Mouse (Mus musculus): ENCODE data around the gene Rap1gds1. TPM values are rescaled to one million over a fixed set of nuclear protein-coding genes. Genes with fewer than 3 reads are reported as not detected.
A peak's percentile ranks its signal among the peaks of the same experiment; 100 is the strongest.

Gene Rap1gds1
- total RNA-seq, 4 experiments from 2014 or later, result 24.3 to 28.6 (median 26.1) TPM

- no peak for DNase-seq (ENCODE audit: low spot score)
Observed at GRCm38 (mm10) chr3:139048701-139049622, 26.0 kb downstream of the Rap1gds1 start.

GRCm38 (mm10) chr3:139042433-139042854, 32.6 kb downstream of the Rap1gds1 start:
- peak; percentile 19 for DNase-seq (ENCODE audit: low spot score)

GRCm38 (mm10) chr3:139041921-139042320, 33.1 kb downstream of the Rap1gds1 start:
- no peak for DNase-seq (ENCODE audit: low spot score)

GRCm38 (mm10) chr3:139037030-139037429, 38.0 kb downstream of the Rap1gds1 start:
- no peak for DNase-seq (ENCODE audit: low spot score)

- DNase-seq (ENCODE audit: low spot score), result no peak
Observed at GRCm38 (mm10) chr3:139033179-139033578, 41.8 kb downstream of the Rap1gds1 start.

- no peak for DNase-seq (ENCODE audit: low spot score)
Observed at GRCm38 (mm10) chr3:139030644-139031227, 44.3 kb downstream of the Rap1gds1 start.

GRCm38 (mm10) chr3:139025077-139025476, 49.9 kb downstream of the Rap1gds1 start:
- no peak for DNase-seq (ENCODE audit: low spot score)

- no peak for DNase-seq (ENCODE audit: low spot score)
Observed at GRCm38 (mm10) chr3:139023585-139023984, 51.4 kb downstream of the Rap1gds1 start.

- DNase-seq (ENCODE audit: low spot score), result peak; percentile 11
Observed at GRCm38 (mm10) chr3:139012352-139012751, 62.6 kb downstream of the Rap1gds1 start.

GRCm38 (mm10) chr3:139005669-139006068, 69.3 kb downstream of the Rap1gds1 start:
- DNase-seq (ENCODE audit: low spot score), result no peak

GRCm38 (mm10) chr3:139002774-139003173, 72.2 kb downstream of the Rap1gds1 start:
- DNase-seq (ENCODE audit: low spot score), result no peak

- DNase-seq (ENCODE audit: low spot score), result no peak
Observed at GRCm38 (mm10) chr3:139000071-139000867, 74.7 kb downstream of the Rap1gds1 start.

- DNase-seq (ENCODE audit: low spot score), result no peak
Observed at GRCm38 (mm10) chr3:138993473-138993872, 81.5 kb downstream of the Rap1gds1 start.

- no peak for DNase-seq (ENCODE audit: low spot score)
Observed at GRCm38 (mm10) chr3:138991367-138991766, 83.6 kb downstream of the Rap1gds1 start.

- DNase-seq (ENCODE audit: low spot score), result no peak
Observed at GRCm38 (mm10) chr3:138989141-138989540, 85.9 kb downstream of the Rap1gds1 start.

- no peak for DNase-seq (ENCODE audit: low spot score)
Observed at GRCm38 (mm10) chr3:138988004-138988403, 87.0 kb downstream of the Rap1gds1 start.

- no peak for DNase-seq (ENCODE audit: low spot score)
Observed at GRCm38 (mm10) chr3:138982249-138982648, 92.8 kb downstream of the Rap1gds1 start.

GRCm38 (mm10) chr3:138977413-138977812, 97.6 kb downstream of the Rap1gds1 start:
- DNase-seq (ENCODE audit: low spot score), result no peak

- no peak for DNase-seq (ENCODE audit: low spot score)
Observed at GRCm38 (mm10) chr3:138967627-138968026, 107.4 kb downstream of the Rap1gds1 start.

GRCm38 (mm10) chr3:138958527-138958926, 116.5 kb downstream of the Rap1gds1 start:
- DNase-seq (ENCODE audit: low spot score), result peak; percentile 2

- DNase-seq (ENCODE audit: low spot score), result no peak
Observed at GRCm38 (mm10) chr3:138955220-138955619, 119.8 kb downstream of the Rap1gds1 start.

- DNase-seq (ENCODE audit: low spot score), result no peak
Observed at GRCm38 (mm10) chr3:138949081-138949480, 125.9 kb downstream of the Rap1gds1 start.
